Mouse (Mus musculus) ovary, adult 2 months (tissue): ENCODE data around the gene Atp6v0d1. TPM values are rescaled to one million over a fixed set of nuclear protein-coding genes. Genes with fewer than 3 reads are reported as not detected.

Experiments used
- polyA plus RNA-seq: library from polyadenylated mRNA; depleted of rRNA; stranded (reverse); fragments of >200 nt; gene quantifications from 2 replicates; pipeline ENCODE4 v1.2.3, GENCODE M21; 2012; rRNA removed

Atp6v0d1 gene
- polyA plus RNA-seq: 106 and 114 TPM in 2 replicates

GRCm38 (mm10) chr8:105565952-105566702, at the start of gene Atp6v0d1:
Gene Atp6v0d1 (minus strand): TSS chr8:105566047.

GRCm38 (mm10) chr8:105604804-105605381, 39.0 kb upstream of the Atp6v0d1 start, which contains the start of gene Ripor1:
Gene Ripor1 (plus strand): TSS chr8:105605255.

GRCm38 (mm10) chr8:105518436-105519313, 47.2 kb downstream of the Atp6v0d1 start, which contains the start of gene Hsd11b2:
Gene Hsd11b2 (plus strand): TSS chr8:105518755.

GRCm38 (mm10) chr8:105496439-105497180, 69.2 kb downstream of the Atp6v0d1 start, which contains the start of gene Zdhhc1:
Gene Zdhhc1 (minus strand): TSS chr8:105496902.

Other genes starting within 250 kb of the Atp6v0d1 start
- gene Lrrc29, start 239.8 kb downstream of the Atp6v0d1 start, polyA plus RNA-seq: 8.0 and 9.1 TPM in 2 replicates
- gene Tmem208, start 239.7 kb downstream of the Atp6v0d1 start, polyA plus RNA-seq: 106 and 112 TPM in 2 replicates
- gene Fhod1, start 218.1 kb downstream of the Atp6v0d1 start, polyA plus RNA-seq: 22.3 TPM in 2 replicates
- gene Slc9a5, start 217.2 kb downstream of the Atp6v0d1 start, polyA plus RNA-seq: 6.2 and 6.8 TPM in 2 replicates
- gene Plekhg4, start 192.8 kb downstream of the Atp6v0d1 start, polyA plus RNA-seq: 61.3 and 98.2 TPM in 2 replicates
- gene Kctd19, start 152.5 kb downstream of the Atp6v0d1 start, polyA plus RNA-seq: 0.06 and 0.08 TPM in 2 replicates
- 4.7 TPM in 2 replicates for gene Lrrc36, start 152.5 kb downstream of the Atp6v0d1 start, polyA plus RNA-seq
- gene Tppp3, start 94.5 kb downstream of the Atp6v0d1 start, polyA plus RNA-seq: 157 and 231 TPM in 2 replicates
- 132 TPM in 2 replicates for gene Zdhhc1, start 69.1 kb downstream of the Atp6v0d1 start, polyA plus RNA-seq
- 119 and 169 TPM in 2 replicates for gene Hsd11b2, start 47.3 kb downstream of the Atp6v0d1 start, polyA plus RNA-seq
- gene Ripor1, start 39.2 kb upstream of the Atp6v0d1 start, polyA plus RNA-seq: 25.2 and 32.3 TPM in 2 replicates
- 17.0 and 20.3 TPM in 2 replicates for gene Ctcf, start 70.5 kb upstream of the Atp6v0d1 start, polyA plus RNA-seq
- gene Agrp, start 71.3 kb upstream of the Atp6v0d1 start, polyA plus RNA-seq: 1.0 and 2.0 TPM in 2 replicates
- 1.7 TPM in 2 replicates for gene Carmil2, start 120.2 kb upstream of the Atp6v0d1 start, polyA plus RNA-seq
- 34.0 and 47.2 TPM in 2 replicates for gene Acd, start 135.1 kb upstream of the Atp6v0d1 start, polyA plus RNA-seq
- gene Pard6a, start 135.1 kb upstream of the Atp6v0d1 start, polyA plus RNA-seq: 22.0 and 26.5 TPM in 2 replicates
- gene 4933405L10Rik, start 141.6 kb upstream of the Atp6v0d1 start, polyA plus RNA-seq: not detected in 2 replicates
- gene Enkd1, start 142.2 kb upstream of the Atp6v0d1 start, polyA plus RNA-seq: 19.4 and 22.4 TPM in 2 replicates
- 22.0 and 24.5 TPM in 2 replicates for gene Gfod2, start 192.6 kb upstream of the Atp6v0d1 start, polyA plus RNA-seq